Mouse (Mus musculus) CD4-positive helper T cell, adult 2 months (primary cell): ENCODE measurements at regions not wholly inside any gene's neighbourhood (a gene's known extent, or its start where the extent isn't known, plus 50 kb on each side); places are given as distances from the start of the nearest gene placed in this dataset.

Source experiments
- DNase-seq: peaks from one replicate; pipeline ENCODE4 v3.0.0-alpha.2; 2012; ENCODE audit warnings: low read depth, missing footprints, low spot score

DNA sequence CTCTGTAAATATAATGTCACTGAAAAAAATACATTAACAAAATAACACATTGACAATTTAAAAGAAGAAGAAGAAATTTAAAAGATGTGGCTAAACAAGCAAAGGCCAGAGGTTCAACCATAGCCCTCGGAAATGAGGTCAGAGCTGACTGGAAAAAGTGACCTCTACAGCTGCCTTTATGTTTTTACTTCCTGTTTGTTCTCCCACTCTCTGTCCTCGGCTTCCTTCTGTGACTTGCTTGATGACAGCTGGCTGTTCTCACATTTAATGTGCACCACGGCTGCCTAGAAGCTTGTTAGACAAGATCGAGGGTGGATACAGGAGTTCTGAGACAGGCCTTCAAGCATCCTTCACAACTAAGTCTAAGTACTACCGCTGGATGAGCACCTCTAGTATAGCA, 194.9 kb upstream of the Acvr2a start:
- DNase-seq: no peak

DNA sequence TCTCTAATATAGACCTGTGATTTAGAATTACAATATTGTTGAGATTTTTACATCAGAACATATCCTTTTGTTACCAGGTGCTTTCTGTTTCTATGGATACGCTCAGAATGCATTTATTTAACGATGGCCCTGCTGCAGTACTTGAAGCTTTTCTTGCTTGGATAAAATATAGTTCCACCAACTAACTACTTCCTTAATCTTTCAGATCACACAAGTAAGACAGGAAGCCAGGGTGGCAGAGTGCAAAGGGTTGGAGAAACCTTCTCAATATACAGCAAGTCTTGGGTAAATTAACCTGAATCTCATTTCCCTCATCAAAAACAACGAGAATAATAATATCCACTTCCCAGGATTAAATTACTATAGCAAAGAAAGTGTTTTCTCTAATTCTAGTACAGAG, 193.1 kb upstream of the Acvr2a start:
- DNase-seq: no peak

GRCm38 (mm10) chr2:48622316-48622715, 191.6 kb upstream of the Acvr2a start:
- no peak for DNase-seq

DNA sequence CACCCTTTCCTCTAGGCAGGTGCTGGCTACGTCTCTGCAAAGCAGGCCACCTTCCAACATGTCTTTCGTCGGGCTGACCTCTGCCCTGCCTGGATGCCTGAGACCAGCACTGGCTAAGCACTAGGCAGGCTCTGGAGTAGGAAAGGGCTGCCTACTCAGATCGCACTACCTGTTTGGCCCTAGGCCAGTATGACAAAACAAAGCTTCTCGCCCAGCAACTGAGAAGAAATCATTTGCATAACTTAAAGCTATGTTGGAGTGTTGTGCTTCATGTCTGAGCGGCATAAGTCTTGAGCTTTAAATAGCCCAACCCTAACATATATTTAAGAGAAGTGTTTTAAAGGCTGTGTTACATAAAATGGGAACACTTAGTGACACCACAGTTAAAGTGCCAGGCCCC, 189.9 kb upstream of the Acvr2a start:
- no peak for DNase-seq

DNA sequence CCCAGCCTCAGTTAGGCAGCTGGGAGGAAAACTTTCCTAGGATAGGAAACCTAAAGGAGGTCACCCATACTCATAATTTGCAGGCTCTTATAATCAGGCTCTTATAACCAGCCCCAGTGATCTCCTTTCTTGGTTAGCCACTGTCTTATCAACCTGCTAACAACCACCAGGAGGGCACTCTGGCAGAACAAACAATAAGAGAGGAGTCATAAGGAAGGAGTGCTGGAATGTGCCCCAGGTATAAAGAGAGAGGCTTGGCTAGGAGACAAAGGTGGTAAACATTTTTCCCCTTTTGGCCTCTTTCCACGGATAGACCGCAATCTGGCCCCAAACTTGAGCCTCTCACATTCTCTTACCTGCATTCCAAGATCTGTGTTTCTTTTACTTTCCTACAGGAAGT, 189.4 kb upstream of the Acvr2a start:
- no peak for DNase-seq

- no peak for DNase-seq
Observed at GRCm38 (mm10) chr2:48627011-48627410, 186.9 kb upstream of the Acvr2a start.

DNA sequence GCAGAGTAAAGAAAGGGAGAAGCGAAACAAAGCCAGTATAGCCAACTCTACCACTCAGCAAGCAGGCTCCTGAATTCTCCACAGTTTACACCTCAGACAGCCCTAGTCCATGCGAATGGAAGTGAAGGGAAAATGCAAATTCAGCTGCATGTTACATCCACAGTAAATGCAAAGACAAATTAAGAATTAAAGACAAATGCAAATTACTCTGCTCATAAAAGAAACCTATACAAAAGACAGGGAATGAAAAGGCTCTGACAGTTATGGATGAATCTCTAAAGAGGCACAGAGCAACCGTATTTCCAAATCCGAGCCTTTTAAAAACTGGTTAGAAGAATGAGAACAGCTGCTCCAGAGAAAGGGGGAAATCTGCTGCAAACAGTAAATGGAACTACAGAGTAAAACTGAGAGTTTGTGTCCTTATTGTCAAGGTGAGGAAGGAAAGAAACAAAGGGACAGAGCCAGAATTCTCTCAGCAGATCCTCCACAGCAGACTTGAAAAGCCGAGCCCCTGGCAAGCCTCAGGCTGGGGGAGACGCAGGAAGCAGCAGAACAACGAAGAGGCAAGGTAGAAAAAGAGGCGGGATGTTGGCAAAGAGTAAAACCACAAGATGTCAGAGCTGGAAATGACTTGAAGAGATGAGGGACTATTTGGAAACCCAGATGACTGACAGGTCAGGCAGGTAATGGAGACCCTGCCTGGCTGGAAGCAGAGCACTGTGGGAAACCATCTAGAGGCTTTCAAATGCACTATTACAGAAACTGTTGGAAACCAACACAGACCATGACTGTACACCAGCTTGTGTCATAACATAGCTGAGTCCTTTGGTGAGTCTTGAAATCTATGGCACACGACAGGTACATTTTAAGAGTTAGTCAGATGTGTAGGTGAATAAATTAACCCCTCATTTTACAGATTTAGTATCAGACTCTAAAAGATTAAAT, 184.5 kb upstream of the Acvr2a start:
- no peak for DNase-seq

GRCm38 (mm10) chr2:48634456-48635174, 179.3 kb upstream of the Acvr2a start:
- DNase-seq: no peak

DNA sequence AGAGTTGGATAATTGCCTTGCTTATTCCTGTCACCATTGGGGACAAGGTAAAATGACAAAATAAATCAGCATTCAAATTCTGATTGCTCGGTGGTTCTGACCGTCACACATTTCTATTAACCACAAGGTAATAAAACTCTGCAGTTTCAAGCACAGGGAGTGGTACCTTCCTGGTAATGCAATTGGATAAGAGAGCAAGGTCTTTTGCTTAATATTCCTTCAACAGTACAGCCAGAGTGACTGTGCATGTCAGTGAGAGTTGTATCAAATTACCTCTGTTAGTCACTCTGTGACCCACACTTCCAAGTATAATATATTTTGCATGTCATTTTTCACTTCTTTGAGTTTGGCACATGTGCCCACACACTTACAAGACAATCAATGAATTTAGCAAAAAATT, 177.8 kb upstream of the Acvr2a start:
- no peak for DNase-seq

DNA sequence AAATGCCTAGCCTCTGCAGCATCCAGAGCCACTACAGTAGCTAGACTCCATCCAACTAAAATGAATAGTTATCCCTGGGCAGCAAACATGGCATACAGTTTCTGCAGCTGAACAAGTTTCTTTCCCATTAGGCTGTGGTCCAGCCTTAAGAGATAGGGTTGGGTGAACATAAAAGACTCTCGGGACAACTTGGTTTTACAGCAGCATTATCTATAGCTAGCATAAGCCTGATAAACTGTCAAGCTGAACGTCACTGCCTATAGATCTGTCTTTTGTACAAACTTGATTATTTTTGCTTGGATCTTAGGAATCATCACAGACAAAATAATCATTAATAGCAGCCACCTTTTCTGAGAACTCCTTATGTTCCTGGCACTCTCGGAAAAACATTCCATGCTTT, 169.8 kb upstream of the Acvr2a start:
- no peak for DNase-seq

- no peak for DNase-seq
Observed at GRCm38 (mm10) chr2:48650281-48650680, 163.6 kb upstream of the Acvr2a start.

DNA sequence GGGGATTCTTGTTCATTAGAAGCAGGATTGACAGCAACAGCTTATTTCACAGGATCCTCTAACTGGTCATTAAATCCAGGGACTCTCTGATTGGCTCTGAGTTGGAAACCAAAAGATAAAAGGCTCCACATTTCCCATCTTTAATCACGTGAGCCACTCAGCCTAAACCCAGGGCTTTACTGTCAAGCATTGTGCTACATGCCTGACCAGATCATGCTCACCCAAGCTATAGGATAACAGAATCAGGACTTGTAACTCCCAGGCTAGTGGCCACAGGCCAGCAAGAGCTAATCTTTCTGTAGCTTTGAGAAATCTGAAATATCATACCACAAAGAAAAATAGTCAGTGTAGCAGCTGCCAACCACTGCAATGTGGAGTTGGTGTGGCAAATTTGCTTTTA, 152.7 kb upstream of the Acvr2a start:
- DNase-seq: no peak

- no peak for DNase-seq
Observed at GRCm38 (mm10) chr2:48665103-48665502, 148.8 kb upstream of the Acvr2a start.

GRCm38 (mm10) chr2:48689098-48689497, 124.8 kb upstream of the Acvr2a start:
- no peak for DNase-seq

- DNase-seq: no peak
Observed at GRCm38 (mm10) chr2:48694509-48694908, 119.4 kb upstream of the Acvr2a start.

DNA sequence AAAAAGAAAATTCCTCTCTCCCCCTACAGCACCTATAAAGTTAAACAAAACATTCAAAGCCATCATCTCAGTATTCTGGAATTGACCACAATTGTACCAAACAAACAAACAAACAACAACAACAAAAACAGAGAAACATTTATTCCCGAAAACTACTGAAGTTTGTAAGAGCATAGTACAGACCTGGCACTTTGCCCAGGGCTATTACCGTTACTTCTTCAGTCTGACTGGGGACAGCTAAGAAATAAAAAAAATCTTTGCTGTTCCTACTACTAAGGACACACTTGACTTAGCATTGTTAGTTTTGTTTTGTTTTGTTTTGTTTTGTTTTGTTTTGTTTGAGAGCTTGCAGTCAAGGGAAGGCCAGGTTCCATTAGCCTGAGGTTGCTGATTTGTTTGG, 113.0 kb upstream of the Acvr2a start:
- no peak for DNase-seq

DNA sequence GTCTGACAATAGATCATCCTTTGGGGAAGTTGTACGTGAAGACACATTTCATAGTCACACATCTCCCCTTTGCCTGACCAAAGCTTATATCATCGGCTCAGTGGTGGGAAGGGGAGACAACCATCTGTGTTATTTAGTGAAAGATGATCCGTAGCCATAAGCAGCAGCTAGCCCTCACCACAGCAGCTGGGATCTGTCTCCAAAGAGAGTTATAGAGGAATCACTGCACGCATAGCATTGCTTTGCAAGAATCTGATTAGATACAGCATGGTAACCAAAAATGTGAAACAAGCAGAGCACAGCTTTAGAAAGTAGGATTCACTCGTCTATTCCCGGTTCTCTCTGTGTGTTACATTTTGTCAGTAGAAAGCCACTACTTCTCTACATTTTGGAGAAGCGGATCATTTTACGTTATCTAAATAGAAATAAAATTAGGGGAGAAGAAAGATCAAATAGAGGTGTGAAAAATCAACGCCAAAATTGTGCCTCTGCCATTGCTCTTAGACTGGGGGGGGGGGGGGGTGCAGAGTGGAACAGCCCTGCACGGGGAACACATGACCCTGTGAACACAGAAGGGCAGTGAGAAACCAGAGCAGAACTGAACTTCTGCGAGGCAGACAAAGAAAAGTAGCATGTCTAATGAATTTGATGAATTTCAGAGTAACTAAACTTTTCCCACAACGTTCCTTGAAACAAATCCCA, 108.7 kb upstream of the Acvr2a start:
- no peak for DNase-seq

- DNase-seq: no peak
Observed at GRCm38 (mm10) chr2:48705805-48706150, 108.1 kb upstream of the Acvr2a start.

GRCm38 (mm10) chr2:48706188-48706587, 107.7 kb upstream of the Acvr2a start:
- no peak for DNase-seq

DNA sequence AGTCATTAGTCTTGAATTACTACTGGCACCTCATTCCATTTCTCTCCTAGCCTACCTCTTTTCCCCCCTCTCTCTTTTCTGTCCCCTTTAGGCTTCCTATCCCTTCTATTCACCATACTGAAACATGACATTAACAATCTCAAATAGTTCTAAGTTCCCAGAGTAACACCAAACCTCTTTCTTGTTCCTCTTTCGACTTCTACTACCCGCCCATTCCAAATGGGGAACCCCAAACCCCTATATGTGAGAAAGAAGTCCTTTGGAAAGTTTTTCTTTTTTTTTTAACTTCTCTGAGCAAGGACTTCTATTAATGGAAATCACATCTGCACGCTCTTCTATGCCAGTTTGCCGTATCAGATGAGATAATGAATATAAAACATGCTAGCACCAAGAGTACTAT, 97.7 kb upstream of the Acvr2a start:
- no peak for DNase-seq

DNA sequence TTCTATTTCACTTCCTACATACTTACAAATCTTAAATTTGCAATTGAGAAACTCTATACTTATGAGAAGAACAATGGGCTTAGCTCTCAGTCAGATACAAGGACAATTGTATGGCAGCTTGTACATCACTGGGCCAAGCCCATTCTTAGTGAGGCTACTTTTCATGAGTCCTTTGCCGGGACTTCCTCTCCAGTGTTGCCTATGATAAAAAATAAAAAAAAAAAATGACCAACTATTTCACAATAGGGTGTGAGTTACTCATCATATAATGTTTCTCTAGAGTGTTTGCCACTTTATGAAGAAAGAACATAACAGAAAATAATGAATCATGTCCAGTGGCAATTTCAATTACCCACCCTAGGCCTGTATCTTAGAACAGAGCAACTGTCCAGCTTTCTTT, 96.1 kb upstream of the Acvr2a start:
- no peak for DNase-seq

GRCm38 (mm10) chr2:48718261-48718660, 95.6 kb upstream of the Acvr2a start:
- DNase-seq: no peak
